Mouse (Mus musculus) lung, embryonic 14.5 days (tissue): ENCODE data around the gene Rspo4. TPM values are rescaled to one million over a fixed set of nuclear protein-coding genes. Genes with fewer than 3 reads are reported as not detected.
A peak's percentile ranks its signal among the peaks of the same experiment; 100 is the strongest.

ENCODE experiments used
- ATAC-seq: fragments of 200-750 bp; cut with Nextera tagmentation; 2 replicates; pipeline ENCODE4 v1.8.0; 2017; ENCODE audit warnings: mild to moderate bottlenecking, moderate TSS enrichment, moderate library complexity; ENCODE audit not compliant: insufficient read depth
- DNase-seq: peaks from one replicate; pipeline ENCODE4 v3.0.0-alpha.2; 2015
- H3K27ac ChIP-seq: fragments of 300-500 bp; sonication (generic); 2 replicates; pipeline ENCODE4 v1.5.1; 2014; ENCODE audit warnings: low read depth, mild to moderate bottlenecking, moderate library complexity
- H3K27me3 ChIP-seq: fragments of 300-500 bp; sonication (generic); 2 replicates; pipeline ENCODE4 v1.6.1; 2014; ENCODE audit warnings: low read length, control low read depth; ENCODE audit not compliant: insufficient read depth
- H3K36me3 ChIP-seq: fragments of 300-500 bp; sonication (generic); 2 replicates; pipeline ENCODE4 v1.6.1; 2014; ENCODE audit warnings: control low read depth; ENCODE audit not compliant: insufficient read depth
- H3K4me1 ChIP-seq: fragments of 300-500 bp; sonication (generic); 2 replicates; pipeline ENCODE4 v1.6.1; 2014; ENCODE audit warnings: antibody characterized with exemption, control low read depth; ENCODE audit not compliant: insufficient read depth
- H3K4me2 ChIP-seq: fragments of 300-500 bp; sonication (generic); 2 replicates; pipeline ENCODE4 v1.6.1; 2014; ENCODE audit warnings: mild to moderate bottlenecking
- H3K4me3 ChIP-seq: fragments of 300-500 bp; sonication (generic); 2 replicates; pipeline ENCODE4 v1.5.1; 2014; ENCODE audit warnings: low read depth, low read length
- H3K9ac ChIP-seq: fragments of 300-500 bp; sonication (generic); 2 replicates; pipeline ENCODE4 v1.6.1; 2014
- H3K9me3 ChIP-seq: fragments of 300-500 bp; sonication (generic); 2 replicates; pipeline ENCODE4 v1.6.1; 2016; ENCODE audit warnings: low read depth, low read length, control low read depth
- CTCF ChIP-seq: IDR thresholded peaks from 2 replicates; pipeline ENCODE4 v1.5.1; 2016; ENCODE audit warnings: antibody characterized with exemption, low read depth
- WGBS: fragments of 180-500 bp; shearing (Covaris S2); extraction: QIAGEN DNeasy Blood & Tissue Kit; methylation state at CpG from one replicate; pipeline ENCODE4 v1.1.7; 2014; 5-methylcytosine and 5-hydroxymethylcytosine counted together
- polyA plus RNA-seq: library from polyadenylated mRNA; unstranded; fragments of >200 nt; fragmentation: Nextera tagmentation; extraction: Ambion mirVana; gene quantifications from 2 replicates; pipeline ENCODE4 v1.2.1, GENCODE M21; 2014

The Rspo4 gene
- polyA plus RNA-seq, 1 experiment from 2014 or later = 0.17 TPM

DNA sequence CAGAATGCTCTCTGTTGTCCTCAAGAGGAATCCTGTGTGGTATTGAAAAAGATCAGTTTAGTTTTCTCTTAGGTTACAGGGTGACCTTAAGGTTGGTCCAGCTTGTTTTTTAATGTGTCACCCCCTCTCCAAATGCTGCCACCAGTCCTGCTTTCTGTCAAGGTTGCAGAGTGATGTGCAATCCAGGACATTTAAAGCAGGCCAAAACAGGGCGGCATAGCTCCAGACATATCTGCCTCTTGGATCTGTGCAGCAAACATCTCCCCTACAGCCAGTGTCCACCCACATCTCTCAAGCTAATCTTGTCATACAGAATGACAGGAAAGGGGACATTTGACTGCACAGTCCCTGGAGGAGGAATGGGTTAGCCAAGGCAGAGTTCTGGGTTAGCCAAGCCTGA lies 55.4 kb downstream of the Rspo4 start:
- H3K27me3 ChIP-seq = no peaks in the 10 kb centered on the region

DNA sequence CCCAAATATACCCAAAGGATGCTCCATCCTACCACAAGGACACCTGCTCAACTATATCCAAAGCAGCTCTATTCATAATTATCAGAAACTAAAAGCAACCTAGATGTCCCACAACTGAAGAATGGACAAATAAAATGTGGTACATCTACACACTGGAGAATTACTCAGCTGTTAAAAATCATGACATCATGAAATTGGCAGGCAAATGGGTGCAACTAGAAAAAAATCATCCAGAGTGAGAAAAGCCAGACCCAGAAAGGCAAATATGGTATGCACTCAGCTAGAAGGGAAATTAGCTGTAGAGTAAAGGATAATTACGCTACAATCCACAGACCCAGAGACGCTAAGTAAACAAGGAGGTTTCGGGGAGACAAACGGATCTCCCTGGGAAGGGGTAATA lies 58.1 kb downstream of the Rspo4 start:
- TF ChIP-seq CTCF = no peak
- H3K36me3 ChIP-seq = no peaks in the 10 kb centered on the region
- no peak overlapping the region for H3K9ac ChIP-seq
- ATAC-seq (no peak), DNase-seq (no peak)
- H3K4me3 ChIP-seq = no peak overlapping the region
- no peaks in the 10 kb centered on the region for H3K27me3 ChIP-seq
- H3K4me1 ChIP-seq = no peaks in the 10 kb centered on the region
- H3K4me2 ChIP-seq = no peak overlapping the region
- no peaks in the 10 kb centered on the region for H3K9me3 ChIP-seq
- 58% methylated on average over 4 of the region's 4 CpGs for WGBS
- no peak overlapping the region for H3K27ac ChIP-seq

More for the DNA sequence above, 55.4 kb downstream of the Rspo4 start:
- H3K27ac ChIP-seq = no peak overlapping the region
- no peaks in the 10 kb centered on the region for H3K9me3 ChIP-seq
- no peak overlapping the region for H3K9ac ChIP-seq
- H3K4me3 ChIP-seq = no peak overlapping the region
- no peaks in the 10 kb centered on the region for H3K36me3 ChIP-seq
- no peaks in the 10 kb centered on the region for H3K4me1 ChIP-seq
- no peak overlapping the region for H3K4me2 ChIP-seq
- DNase-seq (no peak), ATAC-seq (no peak)
- TF ChIP-seq CTCF = no peak
- WGBS = 71% methylated on average over 1 of the region's 1 CpGs

DNA sequence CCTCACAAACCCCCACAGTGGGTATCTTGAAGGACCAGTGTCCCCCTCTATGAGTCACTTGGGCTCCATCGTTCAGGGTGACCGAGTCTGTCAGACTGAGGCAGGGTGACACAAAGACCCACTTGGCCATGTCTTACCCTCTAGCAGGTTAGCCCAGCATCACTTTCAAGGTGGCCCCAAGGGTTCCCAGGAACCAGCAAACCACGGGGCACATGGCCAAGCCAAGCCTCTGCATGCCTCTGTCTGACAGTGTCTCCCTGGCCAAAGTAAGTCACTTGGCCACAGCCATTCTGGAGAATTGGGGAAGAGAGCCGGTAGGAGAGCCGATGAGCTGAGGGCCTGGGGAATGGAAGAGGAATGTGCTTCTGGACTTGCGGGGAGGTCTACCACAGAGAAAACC lies 60.5 kb downstream of the Rspo4 start:
- DNase-seq (no peak), ATAC-seq (no peak)
- Histone ChIP-seq H3K9me3 (no peaks in the 10 kb centered on the region), H3K4me1 (no peaks in the 10 kb centered on the region), H3K4me2 (no peak overlapping the region), H3K9ac (no peak overlapping the region), H3K27me3 (no peaks in the 10 kb centered on the region), H3K4me3 (no peak overlapping the region), H3K27ac (no peak overlapping the region), H3K36me3 (no peaks in the 10 kb centered on the region)
- WGBS = 89% methylated on average over 6 of the region's 6 CpGs
- TF ChIP-seq CTCF = no peak

DNA sequence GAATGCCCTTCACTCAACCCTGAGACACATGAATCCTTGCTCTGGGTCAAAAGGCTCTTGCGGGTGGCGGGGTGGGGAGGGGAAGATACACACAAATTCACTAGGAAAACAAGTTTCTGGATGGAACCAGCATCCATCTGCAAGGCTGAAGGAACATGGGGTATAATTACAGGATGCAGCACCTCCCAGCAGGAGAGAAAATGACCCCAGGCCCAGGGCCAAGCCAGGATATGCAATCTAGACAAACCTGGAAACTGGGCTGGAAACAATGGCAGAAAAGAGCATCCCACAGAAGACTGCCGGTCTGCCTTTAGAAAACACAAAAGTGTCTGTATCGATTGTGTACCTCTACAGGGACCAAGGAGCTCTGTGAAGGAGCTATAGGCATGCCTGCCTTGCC lies 61.2 kb downstream of the Rspo4 start:
- DNase-seq = no peak
- ATAC-seq = no peak
- H3K9ac ChIP-seq = no peak overlapping the region
- no peak overlapping the region for H3K4me2 ChIP-seq
- no peaks in the 10 kb centered on the region for H3K27me3 ChIP-seq
- H3K4me1 ChIP-seq = no peaks in the 10 kb centered on the region
- H3K4me3 ChIP-seq = no peak overlapping the region
- 59% methylated on average over 4 of the region's 4 CpGs for WGBS
- no peak overlapping the region for H3K27ac ChIP-seq
- no peaks in the 10 kb centered on the region for H3K36me3 ChIP-seq
- no peak for TF ChIP-seq CTCF
- H3K9me3 ChIP-seq = no peaks in the 10 kb centered on the region

DNA sequence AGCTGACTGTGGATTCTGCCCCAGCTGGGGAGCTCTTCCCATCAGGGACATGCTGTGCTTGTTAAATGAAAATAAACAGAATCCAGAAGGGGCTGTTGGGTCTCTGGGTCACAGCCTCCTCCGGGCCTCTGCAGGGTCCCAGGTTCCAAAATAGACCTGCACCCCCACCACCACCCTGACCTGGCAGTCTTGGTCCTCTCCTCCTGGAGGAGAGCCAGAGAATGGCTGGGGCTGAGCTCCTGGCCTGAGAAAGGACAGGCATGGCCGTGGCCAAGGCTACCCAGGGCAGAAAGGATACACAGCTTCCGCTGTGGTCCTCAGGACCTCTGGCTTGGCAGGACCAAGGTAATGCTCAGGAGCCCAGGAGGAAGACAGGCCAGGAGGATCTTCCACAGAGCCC lies 61.9 kb downstream of the Rspo4 start:
- no peak overlapping the region for H3K4me3 ChIP-seq
- no peak overlapping the region for H3K9ac ChIP-seq
- no peaks in the 10 kb centered on the region for H3K4me1 ChIP-seq
- H3K27ac ChIP-seq = no peak overlapping the region
- H3K27me3 ChIP-seq = no peaks in the 10 kb centered on the region
- 39% methylated on average over 3 of the region's 3 CpGs for WGBS
- no peaks in the 10 kb centered on the region for H3K9me3 ChIP-seq
- ATAC-seq (no peak), DNase-seq (no peak)
- no peak for TF ChIP-seq CTCF
- H3K4me2 ChIP-seq = no peak overlapping the region
- H3K36me3 ChIP-seq = no peaks in the 10 kb centered on the region

DNA sequence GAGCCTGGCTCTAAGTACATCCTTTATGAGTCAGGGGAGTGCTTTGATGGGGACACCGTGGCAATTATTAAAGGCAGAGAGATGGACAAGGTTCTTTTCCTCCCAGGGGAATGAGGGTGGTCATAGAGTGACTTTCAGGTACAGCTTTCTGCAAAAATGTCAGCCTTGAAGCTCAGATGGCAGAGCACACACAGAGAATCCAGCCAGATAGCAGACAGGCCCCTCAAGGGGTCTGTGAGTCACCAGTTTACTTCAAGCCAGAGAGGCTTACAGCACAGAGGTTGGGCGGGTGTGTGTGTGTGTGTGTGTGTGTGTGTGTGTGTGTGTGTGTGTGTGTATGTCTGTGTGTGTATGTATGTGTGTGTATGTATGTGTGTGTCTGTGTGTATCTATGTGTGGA lies 64.3 kb downstream of the Rspo4 start:
- TF ChIP-seq CTCF = no peak
- 71% methylated on average over 2 of the region's 2 CpGs for WGBS
- no peaks in the 10 kb centered on the region for H3K9me3 ChIP-seq
- H3K27ac ChIP-seq = no peak overlapping the region
- DNase-seq (no peak), ATAC-seq (no peak)
- H3K4me2 ChIP-seq = no peak overlapping the region
- H3K4me1 ChIP-seq = 0 out of 2 replicates have a peak, but pooled peaks cover 7% of the 10 kb centered on the region
- H3K27me3 ChIP-seq = no peaks in the 10 kb centered on the region
- no peak overlapping the region for H3K9ac ChIP-seq
- no peaks in the 10 kb centered on the region for H3K36me3 ChIP-seq
- no peak overlapping the region for H3K4me3 ChIP-seq

DNA sequence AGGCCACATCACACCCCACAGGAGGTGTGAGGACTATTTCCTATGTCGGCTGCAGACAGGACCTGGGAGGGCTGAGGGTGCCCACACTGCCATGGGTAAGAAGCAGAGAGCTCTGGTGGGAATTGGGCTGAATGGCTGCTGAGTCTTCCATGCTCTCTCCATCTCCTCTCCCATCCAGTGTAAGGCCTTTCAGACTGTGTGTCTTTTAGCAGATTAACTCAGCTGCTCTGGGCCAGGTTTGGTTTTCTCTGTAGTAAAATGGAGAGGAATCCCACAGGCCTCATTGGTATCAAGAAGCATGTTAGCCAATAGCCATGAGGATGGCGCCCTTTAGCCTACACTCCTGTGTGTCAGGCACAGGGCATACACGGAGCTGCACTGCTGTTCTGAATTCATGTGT lies 66.7 kb downstream of the Rspo4 start:
- no peak overlapping the region for H3K4me2 ChIP-seq
- ATAC-seq = no peak
- TF ChIP-seq CTCF = no peak
- H3K9me3 ChIP-seq = no peaks in the 10 kb centered on the region
- H3K27ac ChIP-seq = no peak overlapping the region
- H3K27me3 ChIP-seq = no peaks in the 10 kb centered on the region
- no peak overlapping the region for H3K9ac ChIP-seq
- H3K4me1 ChIP-seq = 0 out of 2 replicates have a peak, but pooled peaks cover 7% of the 10 kb centered on the region
- WGBS = 72% methylated on average over 3 of the region's 3 CpGs
- no peaks in the 10 kb centered on the region for H3K36me3 ChIP-seq
- DNase-seq = no peak
- no peak overlapping the region for H3K4me3 ChIP-seq

DNA sequence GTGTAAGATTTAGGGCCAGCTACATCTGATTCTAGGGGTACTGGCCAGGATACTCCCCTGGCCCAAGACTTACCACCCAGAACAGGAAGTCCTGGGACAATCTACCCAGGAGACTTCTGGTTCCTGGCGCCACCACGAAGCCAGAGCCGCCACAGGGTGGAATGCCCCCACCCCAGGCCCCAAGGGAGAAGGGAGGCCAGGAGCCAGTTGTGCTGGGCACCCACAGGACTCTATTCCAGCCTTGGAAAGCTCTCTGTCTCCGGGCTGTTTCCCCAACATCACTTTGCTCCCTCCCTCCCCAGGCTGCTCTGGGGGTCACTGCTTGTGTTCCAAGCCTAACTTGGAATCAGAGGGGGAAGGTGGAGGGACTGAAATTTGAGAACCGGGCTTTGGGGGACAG lies 67.8 kb downstream of the Rspo4 start:
- Histone ChIP-seq H3K4me3 (no peak overlapping the region), H3K9me3 (no peaks in the 10 kb centered on the region), H3K36me3 (no peaks in the 10 kb centered on the region), H3K27ac (no peak overlapping the region), H3K4me1 (0 out of 2 replicates have a peak, but pooled peaks cover 7% of the 10 kb centered on the region), H3K27me3 (no peaks in the 10 kb centered on the region), H3K9ac (no peak overlapping the region), H3K4me2 (no peak overlapping the region)
- DNase-seq (no peak), ATAC-seq (0 out of 2 replicates have a peak, but pooled peaks have one; percentile 7)
- WGBS = 40% methylated on average over 5 of the region's 5 CpGs
- no peak for TF ChIP-seq CTCF
